Mouse (Mus musculus): Measurements from ENCODE around the gene Qrich1. TPM values are rescaled to one million over a fixed set of nuclear protein-coding genes. Genes with fewer than 3 reads are reported as not detected.

Gene Qrich1
- polyA plus RNA-seq, 1 experiment: 145 TPM

DNA sequence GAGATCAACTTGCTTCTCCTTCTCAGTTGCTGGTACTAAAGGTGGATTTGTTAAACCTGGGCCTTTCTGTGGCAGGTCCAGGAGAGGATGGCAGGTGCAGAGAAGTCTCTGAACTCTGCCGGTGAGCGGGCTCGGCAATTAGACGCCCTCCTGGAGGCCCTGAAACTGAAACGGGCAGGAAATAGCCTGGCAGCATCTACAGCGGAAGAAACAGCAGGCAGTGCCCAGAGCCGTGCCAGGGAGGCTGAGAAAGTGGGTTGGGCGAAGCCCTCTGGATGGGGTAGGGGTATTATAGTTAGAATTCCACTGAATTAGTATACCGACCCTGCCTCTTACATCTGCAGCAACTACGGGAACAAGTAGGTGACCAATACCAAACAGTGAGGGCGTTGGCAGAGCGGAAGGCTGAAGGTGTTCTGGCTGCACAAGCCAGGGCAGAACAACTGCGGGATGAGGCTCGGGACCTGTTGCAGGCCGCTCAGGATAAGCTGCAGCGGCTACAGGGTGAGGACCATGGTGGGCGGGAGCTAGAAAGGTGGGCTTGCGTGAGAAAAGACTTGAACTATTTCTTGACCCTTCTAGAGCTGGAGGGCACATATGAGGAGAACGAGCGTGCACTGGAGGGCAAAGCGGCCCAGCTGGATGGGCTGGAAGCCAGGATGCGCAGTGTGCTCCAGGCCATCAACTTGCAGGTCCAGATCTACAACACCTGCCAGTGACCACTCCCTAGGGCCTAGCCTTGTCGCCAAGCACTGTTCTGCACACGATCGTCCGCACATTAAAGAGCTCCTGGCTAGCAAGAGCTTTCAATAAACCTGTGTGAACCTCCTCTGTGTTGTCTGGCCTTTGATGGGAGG is 26.7 kb upstream of the Qrich1 start:
- TF ChIP-seq CTCF (IDR thresholded peaks at IDR 0.05; ENCODE audit: low read depth, low read length) (no peak), POLR2A (IDR thresholded peaks at IDR 0.05; ENCODE audit: insufficient read depth, low read length) (peak; percentile 46), EP300 (IDR thresholded peaks at IDR 0.05; ENCODE audit: insufficient read depth, low read depth, low read length) (no peak)
- Histone ChIP-seq H3K36me3 (ENCODE audit: control insufficient read depth, insufficient read depth, low read length, poor library complexity, severe bottlenecking) (peaks cover 22% of the 10 kb centered on the region), H3K9me3 (replicated peaks; ENCODE audit: control insufficient read depth, insufficient read depth, low read length, poor library complexity, severe bottlenecking) (no peaks in the 10 kb centered on the region), H3K9ac (ENCODE audit: low read depth, poor library complexity, severe bottlenecking) (peak overlapping the region; percentile 85), H3K4me3 (ENCODE audit: low read depth, low read length) (peak overlapping the region; percentile 78), H3K27ac (ENCODE audit: insufficient read depth, low read length) (peak overlapping the region; percentile 88), H3K27me3 (ENCODE audit: control insufficient read depth, insufficient read depth, low read length, poor library complexity, severe bottlenecking) (no peaks in the 10 kb centered on the region), H3K4me1 (ENCODE audit: control insufficient read depth, insufficient read depth, low read length) (no peaks in the 10 kb centered on the region)

DNA sequence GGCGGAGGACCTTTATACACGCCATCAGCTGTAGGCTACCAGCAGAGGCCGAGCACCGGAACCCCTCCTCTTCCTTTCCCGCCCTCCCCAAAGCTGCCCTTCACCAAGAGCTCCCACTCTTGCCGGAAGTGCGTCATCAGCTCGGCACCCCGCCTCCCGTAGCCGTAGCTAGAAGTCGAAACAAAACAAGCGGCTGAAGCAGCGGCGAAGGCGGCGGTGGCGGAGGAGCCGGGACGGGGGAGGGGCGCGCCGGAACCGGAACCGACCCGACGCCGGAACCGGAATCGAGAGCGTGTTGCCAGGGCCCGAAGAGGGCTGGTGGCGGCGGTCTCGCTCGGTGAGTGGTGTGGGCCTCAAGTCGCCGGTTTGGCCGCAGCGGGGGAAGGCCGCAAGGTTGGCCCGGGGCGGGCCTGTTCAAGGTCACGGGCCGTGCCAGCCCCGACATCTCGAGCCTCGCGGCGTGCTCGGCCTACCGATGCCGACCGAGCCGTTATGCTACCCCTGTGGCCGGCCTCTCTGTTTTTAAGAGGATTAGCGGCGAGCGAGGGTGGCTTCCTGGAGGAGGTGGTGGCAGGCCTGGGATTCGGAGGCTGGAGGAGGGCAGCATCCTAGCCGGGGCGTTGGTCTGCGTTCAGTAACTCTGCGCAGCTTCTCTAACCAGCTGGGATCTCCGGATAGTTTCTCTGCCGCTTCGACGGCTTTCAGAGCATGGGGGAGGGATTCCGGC is 25.9 kb upstream of the Qrich1 start, which contains the start of gene Usp19:
Gene Usp19 (plus strand): TSS at position 44 of the 727 bp plus-strand sequence.
- TF ChIP-seq POLR2A (IDR thresholded peaks at IDR 0.05; ENCODE audit: insufficient read depth, low read length): no peak
- 0 out of 2 replicates have a peak, but pooled peaks have one; percentile 2 for TF ChIP-seq EP300 (IDR thresholded peaks at IDR 0.05; ENCODE audit: insufficient read depth, low read depth, low read length)
- Histone ChIP-seq H3K4me1 (ENCODE audit: control insufficient read depth, insufficient read depth, low read length) (no peaks in the 10 kb centered on the region), H3K9ac (ENCODE audit: low read depth, poor library complexity, severe bottlenecking) (peak within 1 kb of the TSS; percentile 85), H3K36me3 (ENCODE audit: control insufficient read depth, insufficient read depth, low read length, poor library complexity, severe bottlenecking) (peaks cover 28% of the 10 kb centered on the region), H3K4me3 (ENCODE audit: low read depth, low read length) (peak within 1 kb of the TSS; percentile 78), H3K9me3 (replicated peaks; ENCODE audit: control insufficient read depth, insufficient read depth, low read length, poor library complexity, severe bottlenecking) (no peaks in the 10 kb centered on the region), H3K27ac (ENCODE audit: insufficient read depth, low read length) (peak within 1 kb of the TSS; percentile 88), H3K27me3 (ENCODE audit: control insufficient read depth, insufficient read depth, low read length, poor library complexity, severe bottlenecking) (no peaks in the 10 kb centered on the region)

DNA sequence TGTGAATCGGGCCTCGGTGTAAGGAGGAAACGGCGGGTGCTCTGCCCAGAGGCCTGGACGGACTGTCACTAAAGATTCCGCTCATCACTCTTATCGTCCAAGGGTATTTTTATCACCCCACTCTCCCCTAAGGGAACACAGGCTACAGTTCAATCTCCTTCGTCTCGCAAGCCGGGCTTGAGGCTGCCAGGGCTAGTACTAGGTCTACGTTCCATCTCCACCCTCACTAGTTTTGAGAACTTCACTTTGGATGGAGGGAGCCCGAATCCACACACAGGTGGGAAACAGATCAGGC is 25.4 kb upstream of the Qrich1 start:
- Histone ChIP-seq H3K9ac (ENCODE audit: low read depth, poor library complexity, severe bottlenecking) (peak overlapping the region; percentile 85), H3K4me3 (ENCODE audit: low read depth, low read length) (peak overlapping the region; percentile 78), H3K9me3 (replicated peaks; ENCODE audit: control insufficient read depth, insufficient read depth, low read length, poor library complexity, severe bottlenecking) (no peaks in the 10 kb centered on the region), H3K36me3 (ENCODE audit: control insufficient read depth, insufficient read depth, low read length, poor library complexity, severe bottlenecking) (peaks cover 33% of the 10 kb centered on the region), H3K27ac (ENCODE audit: insufficient read depth, low read length) (peak overlapping the region; percentile 64), H3K4me1 (ENCODE audit: control insufficient read depth, insufficient read depth, low read length) (no peaks in the 10 kb centered on the region), H3K27me3 (ENCODE audit: control insufficient read depth, insufficient read depth, low read length, poor library complexity, severe bottlenecking) (no peaks in the 10 kb centered on the region)
- TF ChIP-seq POLR2A (IDR thresholded peaks at IDR 0.05; ENCODE audit: insufficient read depth, low read length) (no peak), CTCF (IDR thresholded peaks at IDR 0.05; ENCODE audit: low read depth, low read length) (no peak), EP300 (IDR thresholded peaks at IDR 0.05; ENCODE audit: insufficient read depth, low read depth, low read length) (no peak)

DNA sequence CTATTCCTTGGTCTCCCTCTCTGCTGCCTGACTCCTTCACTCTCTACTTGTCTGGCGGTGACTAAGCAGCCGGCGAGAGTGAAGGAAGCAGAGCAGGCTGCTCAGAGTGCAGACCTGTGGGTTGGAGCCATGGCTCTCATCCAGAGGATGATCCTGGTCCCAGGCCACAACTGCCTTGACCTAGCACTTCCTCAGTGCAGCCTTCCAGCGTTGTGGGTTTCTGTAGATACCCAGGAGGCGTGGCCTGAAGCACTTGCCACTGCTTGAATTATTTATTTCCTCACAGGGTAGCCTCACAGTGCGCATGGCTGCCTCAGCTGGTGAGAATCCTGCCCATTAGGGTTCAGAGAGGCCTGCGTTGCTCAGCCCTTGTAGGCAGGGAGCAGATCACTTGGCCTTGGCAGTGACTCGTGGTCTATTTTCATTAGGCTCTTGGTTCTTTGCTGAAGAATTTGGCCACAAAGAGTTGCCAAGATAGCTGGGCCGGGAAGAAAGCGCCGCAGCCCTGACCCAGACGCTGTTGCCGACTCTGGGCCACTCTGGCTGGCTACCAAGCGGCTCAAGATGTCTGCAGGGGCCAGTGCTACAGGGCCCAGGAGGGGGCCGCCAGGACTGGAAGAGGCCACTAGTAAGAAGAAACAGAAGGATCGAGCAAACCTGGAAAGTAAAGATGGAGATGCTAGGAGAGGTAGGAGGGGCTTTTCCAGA is 24.4 kb upstream of the Qrich1 start:
- H3K4me1 ChIP-seq (ENCODE audit: control insufficient read depth, insufficient read depth, low read length): no peaks in the 10 kb centered on the region
- no peak for TF ChIP-seq EP300 (IDR thresholded peaks at IDR 0.05; ENCODE audit: insufficient read depth, low read depth, low read length)
- no peak for TF ChIP-seq POLR2A (IDR thresholded peaks at IDR 0.05; ENCODE audit: insufficient read depth, low read length)
- no peak for TF ChIP-seq CTCF (IDR thresholded peaks at IDR 0.05; ENCODE audit: low read depth, low read length)
- H3K9ac ChIP-seq (ENCODE audit: low read depth, poor library complexity, severe bottlenecking): peak overlapping the region; percentile 85
- H3K27me3 ChIP-seq (ENCODE audit: control insufficient read depth, insufficient read depth, low read length, poor library complexity, severe bottlenecking): no peaks in the 10 kb centered on the region
- peaks cover 38% of the 10 kb centered on the region for H3K36me3 ChIP-seq (ENCODE audit: control insufficient read depth, insufficient read depth, low read length, poor library complexity, severe bottlenecking)
- H3K27ac ChIP-seq (ENCODE audit: insufficient read depth, low read length): no peak overlapping the region
- no peaks in the 10 kb centered on the region for H3K9me3 ChIP-seq (replicated peaks; ENCODE audit: control insufficient read depth, insufficient read depth, low read length, poor library complexity, severe bottlenecking)
- peak overlapping the region; percentile 1; the same call in 1 of the 2 replicates for H3K4me3 ChIP-seq (ENCODE audit: low read depth, low read length)

DNA sequence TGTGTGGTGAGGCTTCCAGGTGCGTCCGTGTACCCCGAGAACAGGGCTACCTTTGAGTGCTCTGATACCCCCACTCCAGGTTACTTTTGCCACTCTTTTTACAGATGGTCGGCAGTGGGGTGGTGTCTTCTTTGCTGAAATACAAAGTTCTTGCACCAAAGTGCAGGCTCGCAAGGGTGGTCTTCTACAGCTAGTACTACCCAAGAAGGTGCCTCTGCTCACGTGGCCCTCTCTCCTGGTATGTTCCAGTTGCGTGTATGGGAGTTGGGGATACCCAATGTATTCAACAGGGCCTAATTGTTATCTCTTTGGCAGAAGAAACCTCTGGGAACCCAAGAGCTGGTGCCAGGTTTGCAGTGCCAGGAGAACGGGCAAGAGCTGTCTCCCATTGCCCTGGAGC is 23.4 kb upstream of the Qrich1 start:
- Histone ChIP-seq H3K9me3 (replicated peaks; ENCODE audit: control insufficient read depth, insufficient read depth, low read length, poor library complexity, severe bottlenecking) (no peaks in the 10 kb centered on the region), H3K4me1 (ENCODE audit: control insufficient read depth, insufficient read depth, low read length) (no peaks in the 10 kb centered on the region), H3K27me3 (ENCODE audit: control insufficient read depth, insufficient read depth, low read length, poor library complexity, severe bottlenecking) (no peaks in the 10 kb centered on the region), H3K4me3 (ENCODE audit: low read depth, low read length) (no peak overlapping the region), H3K27ac (ENCODE audit: insufficient read depth, low read length) (no peak overlapping the region), H3K9ac (ENCODE audit: low read depth, poor library complexity, severe bottlenecking) (no peak overlapping the region), H3K36me3 (ENCODE audit: control insufficient read depth, insufficient read depth, low read length, poor library complexity, severe bottlenecking) (peaks cover 44% of the 10 kb centered on the region)
- TF ChIP-seq EP300 (IDR thresholded peaks at IDR 0.05; ENCODE audit: insufficient read depth, low read depth, low read length) (no peak), CTCF (IDR thresholded peaks at IDR 0.05; ENCODE audit: low read depth, low read length) (no peak), POLR2A (IDR thresholded peaks at IDR 0.05; ENCODE audit: insufficient read depth, low read length) (no peak)
